Mouse (Mus musculus): ENCODE results near the gene Egfr. TPM values are rescaled to one million over a fixed set of nuclear protein-coding genes. Genes with fewer than 3 reads are reported as not detected.

The Egfr gene
- polyA plus RNA-seq, 1 experiment from 2014 or later: 7.7 TPM

DNA sequence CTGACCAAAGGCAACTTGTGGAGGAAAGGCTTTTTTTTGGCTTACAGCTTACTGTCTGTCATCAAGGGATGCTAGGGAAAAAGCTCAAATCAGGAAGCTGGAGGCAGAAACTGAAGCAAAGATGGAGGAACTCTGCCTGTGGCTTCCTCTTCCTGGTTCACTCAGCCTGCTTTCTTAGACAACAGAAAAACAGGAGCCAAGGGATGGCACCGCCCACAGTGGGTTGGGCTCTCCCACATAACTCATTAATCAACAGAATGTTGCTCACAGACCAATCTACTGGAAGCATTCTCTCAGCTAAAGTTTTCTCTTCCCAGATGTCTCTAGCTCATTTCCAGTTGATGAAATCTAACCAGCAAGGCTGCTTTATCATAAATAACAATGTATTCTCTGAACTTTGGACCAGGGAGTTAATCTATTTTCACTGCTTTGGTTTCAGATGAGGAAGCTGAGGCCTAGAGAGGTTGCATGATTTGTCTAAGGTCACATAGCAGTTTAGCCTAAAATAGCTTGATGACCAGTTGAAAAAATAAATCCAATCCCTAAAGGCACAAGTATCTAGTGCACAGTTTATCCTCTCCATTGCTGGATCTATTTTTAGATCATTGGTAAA is 155.6 kb downstream of the Egfr start:
- no peaks in the 10 kb centered on the region for H3K27me3 ChIP-seq
- no peaks in the 10 kb centered on the region for H3K9me3 ChIP-seq (replicated peaks)
- H3K4me1 ChIP-seq: no peaks in the 10 kb centered on the region
- WGBS: 84% methylated on average over 1 of the region's 1 CpGs
- H3K27ac ChIP-seq: peak overlapping the region; percentile 42; the same call in 1 of the 2 replicates
- H3K36me3 ChIP-seq: peaks cover 17% of the 10 kb centered on the region; the same call in 1 of the 2 replicates
- no peak for ATAC-seq (replicated peaks; ENCODE audit: low FRiP score)
- no peak overlapping the region for H3K9ac ChIP-seq
- H3K4me3 ChIP-seq (replicated peaks): no peak overlapping the region
- H3K4me2 ChIP-seq: no peak overlapping the region

DNA sequence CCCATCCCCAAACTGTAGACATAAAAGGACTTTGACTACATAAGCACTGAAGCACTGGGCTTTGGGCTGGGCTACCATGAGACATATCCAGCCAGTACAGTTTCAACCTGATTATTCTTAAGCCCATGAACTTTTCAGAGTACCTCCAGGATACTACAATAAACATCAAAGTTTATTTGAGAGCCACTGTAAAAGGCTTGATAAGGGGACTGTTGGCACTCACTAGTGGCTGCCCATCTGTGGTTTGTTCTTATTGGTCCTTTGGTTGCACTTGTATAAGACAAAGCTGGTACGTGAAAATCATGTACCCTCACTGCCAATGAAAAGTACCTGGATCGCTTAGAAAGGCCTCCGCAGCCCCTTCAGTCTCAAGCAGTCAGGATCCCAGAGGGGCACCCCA is 162.8 kb downstream of the Egfr start:
- no peaks in the 10 kb centered on the region for H3K27me3 ChIP-seq
- no peaks in the 10 kb centered on the region for H3K4me1 ChIP-seq
- 72% methylated on average over 3 of the region's 3 CpGs for WGBS
- no peak overlapping the region for H3K9ac ChIP-seq
- H3K36me3 ChIP-seq: peaks cover 17% of the 10 kb centered on the region; the same call in 1 of the 2 replicates
- H3K27ac ChIP-seq: no peak overlapping the region
- H3K4me3 ChIP-seq (replicated peaks): no peak overlapping the region
- H3K4me2 ChIP-seq: no peak overlapping the region
- ATAC-seq (replicated peaks; ENCODE audit: low FRiP score): no peak
- no peaks in the 10 kb centered on the region for H3K9me3 ChIP-seq (replicated peaks)

DNA sequence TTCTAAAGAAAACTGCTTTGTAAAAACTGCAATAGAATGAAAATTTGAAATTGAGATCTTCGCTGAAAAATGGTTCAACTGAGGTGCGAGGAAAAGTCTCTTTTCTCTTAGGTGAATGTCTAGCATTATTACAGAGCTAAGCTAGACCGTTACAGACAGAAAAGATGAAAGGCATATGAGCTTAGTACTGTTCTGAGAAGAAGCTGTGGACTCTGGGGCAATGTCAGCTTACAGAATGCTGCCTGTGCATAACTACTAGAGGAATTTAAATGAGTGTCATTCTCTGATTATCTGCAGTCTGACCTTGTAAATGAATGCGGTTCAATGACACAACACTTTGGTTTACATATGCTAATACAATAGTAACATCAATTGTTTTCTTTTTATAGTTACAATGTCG is 163.8 kb downstream of the Egfr start:
- Histone ChIP-seq H3K4me2 (no peak overlapping the region), H3K9me3 (replicated peaks) (no peaks in the 10 kb centered on the region), H3K4me3 (replicated peaks) (no peak overlapping the region), H3K27ac (no peak overlapping the region), H3K36me3 (peaks cover 11% of the 10 kb centered on the region; the same call in 1 of the 2 replicates), H3K27me3 (no peaks in the 10 kb centered on the region), H3K9ac (no peak overlapping the region), H3K4me1 (no peaks in the 10 kb centered on the region)
- WGBS: 84% methylated on average over 5 of the region's 5 CpGs
- ATAC-seq (replicated peaks; ENCODE audit: low FRiP score): no peak

DNA sequence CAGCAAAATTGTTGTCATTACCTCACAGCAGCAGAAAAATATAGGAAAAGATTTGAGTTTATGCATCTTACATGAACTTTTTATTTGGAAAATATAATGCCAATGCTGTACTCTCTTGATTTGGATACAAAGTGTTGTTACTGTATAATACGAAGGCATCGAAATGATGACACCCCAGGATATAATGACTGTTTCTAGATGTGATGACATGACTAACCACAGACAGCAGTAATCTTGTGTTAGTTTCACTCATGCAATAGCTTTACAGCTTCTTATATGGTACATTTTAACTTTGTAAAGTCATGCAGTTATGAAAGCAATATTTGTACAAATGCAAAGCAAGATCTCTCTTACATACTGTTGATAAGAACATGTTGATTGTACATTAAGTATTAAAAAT is 165.5 kb downstream of the Egfr start:
- no peaks in the 10 kb centered on the region for H3K36me3 ChIP-seq
- H3K4me3 ChIP-seq (replicated peaks): no peak overlapping the region
- H3K4me1 ChIP-seq: no peaks in the 10 kb centered on the region
- no peak for ATAC-seq (replicated peaks; ENCODE audit: low FRiP score)
- no peaks in the 10 kb centered on the region for H3K27me3 ChIP-seq
- no peak overlapping the region for H3K27ac ChIP-seq
- H3K9ac ChIP-seq: no peak overlapping the region
- WGBS: 94% methylated on average over 2 of the region's 2 CpGs
- H3K9me3 ChIP-seq (replicated peaks): no peaks in the 10 kb centered on the region
- no peak overlapping the region for H3K4me2 ChIP-seq

DNA sequence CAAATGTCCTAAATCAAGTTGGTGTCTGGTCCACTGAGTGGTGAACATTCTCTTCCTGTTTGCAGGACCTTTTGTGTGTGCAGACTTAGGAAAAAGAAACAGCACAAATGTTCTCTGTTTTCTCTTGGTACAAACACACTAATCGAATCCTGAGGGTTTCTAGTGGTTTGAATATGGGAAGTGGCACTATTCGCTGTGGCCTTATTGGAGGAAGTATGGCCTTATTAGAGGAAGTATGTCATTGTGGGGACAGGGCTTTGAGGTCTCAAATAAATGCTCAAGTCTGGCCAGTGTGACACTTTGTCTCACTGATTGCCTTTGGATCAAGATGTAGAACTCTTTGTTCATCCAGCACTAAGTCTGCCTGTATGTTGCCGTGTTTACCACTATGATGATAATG is 180.2 kb downstream of the Egfr start:
- H3K9me3 ChIP-seq (replicated peaks): no peaks in the 10 kb centered on the region
- no peak for ATAC-seq (replicated peaks; ENCODE audit: low FRiP score)
- H3K9ac ChIP-seq: no peak overlapping the region
- no peak overlapping the region for H3K4me2 ChIP-seq
- no peaks in the 10 kb centered on the region for H3K4me1 ChIP-seq
- H3K27me3 ChIP-seq: no peaks in the 10 kb centered on the region
- H3K27ac ChIP-seq: no peak overlapping the region
- H3K36me3 ChIP-seq: no peaks in the 10 kb centered on the region
- 92% methylated on average over 3 of the region's 3 CpGs for WGBS
- H3K4me3 ChIP-seq (replicated peaks): no peak overlapping the region

DNA sequence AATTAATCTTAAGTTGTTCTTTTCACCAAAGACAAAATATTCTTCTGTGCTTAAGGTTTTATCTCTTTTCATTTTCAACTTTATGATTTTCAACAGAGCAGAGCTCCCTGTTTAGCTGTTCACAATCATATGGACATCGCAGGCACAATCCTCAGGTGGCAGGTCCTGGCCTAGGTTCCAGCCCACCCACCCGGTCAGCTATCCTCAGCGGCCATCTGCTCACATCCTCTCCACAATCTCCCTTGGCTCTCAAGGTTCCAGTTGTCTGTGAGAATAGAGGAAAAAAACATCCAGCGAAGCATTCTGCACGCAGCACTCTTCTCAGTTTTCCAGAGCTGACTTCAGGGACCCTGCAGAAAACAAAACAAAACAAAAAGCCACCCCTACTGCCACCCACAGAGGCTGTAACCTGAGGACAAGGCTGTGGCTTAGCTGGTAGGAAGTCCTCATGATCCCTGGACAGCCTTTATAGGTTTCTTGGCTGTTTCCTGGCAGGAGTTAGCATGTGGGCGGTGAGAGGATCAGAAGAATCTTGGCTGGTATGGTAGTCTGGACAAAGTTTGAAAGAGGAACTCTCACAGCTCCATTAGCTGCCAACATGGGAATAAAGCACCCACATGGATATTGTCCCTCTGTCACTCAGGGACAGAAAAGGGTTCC is 183.7 kb downstream of the Egfr start:
- no peak for ATAC-seq (replicated peaks; ENCODE audit: low FRiP score)
- no peak overlapping the region for H3K4me3 ChIP-seq (replicated peaks)
- no peaks in the 10 kb centered on the region for H3K36me3 ChIP-seq
- no peaks in the 10 kb centered on the region for H3K4me1 ChIP-seq
- no peak overlapping the region for H3K9ac ChIP-seq
- 50% methylated on average over 6 of the region's 6 CpGs for WGBS
- H3K4me2 ChIP-seq: no peak overlapping the region
- no peaks in the 10 kb centered on the region for H3K9me3 ChIP-seq (replicated peaks)
- no peak overlapping the region for H3K27ac ChIP-seq
- no peaks in the 10 kb centered on the region for H3K27me3 ChIP-seq

DNA sequence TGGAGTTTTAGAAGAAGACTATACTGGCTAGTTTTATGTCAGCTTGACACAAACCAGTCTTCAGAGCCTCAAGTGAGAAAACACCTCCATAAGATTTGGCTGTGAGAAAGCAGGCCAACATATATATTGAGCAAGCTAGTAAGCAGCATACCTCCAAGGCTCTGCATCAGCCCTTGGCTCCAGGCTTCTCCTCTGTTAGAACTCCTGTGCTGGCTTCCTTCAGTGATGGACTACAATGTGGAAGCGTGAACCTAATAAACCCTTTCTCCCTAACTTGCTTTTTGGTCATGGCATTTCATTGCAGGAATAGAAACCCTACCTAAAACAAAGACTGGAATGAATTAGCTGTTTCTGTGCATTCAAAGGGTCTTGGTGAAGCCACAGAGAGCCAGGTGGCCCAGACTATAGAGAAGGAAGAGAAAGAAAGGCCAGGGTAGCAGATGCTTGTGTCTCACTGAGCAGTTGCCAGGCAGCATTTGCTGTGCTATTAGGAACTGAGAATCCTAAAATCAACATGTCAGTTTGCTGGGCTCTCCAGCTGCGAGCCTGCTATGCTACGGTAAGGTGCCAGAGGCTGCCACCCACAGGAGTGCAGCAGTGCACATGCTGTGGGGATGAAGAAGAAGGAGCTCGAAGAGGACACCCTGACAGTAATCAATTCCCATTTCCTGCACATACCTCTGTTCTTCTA is 189.2 kb downstream of the Egfr start:
- H3K4me2 ChIP-seq: no peak overlapping the region
- H3K9ac ChIP-seq: no peak overlapping the region

DNA sequence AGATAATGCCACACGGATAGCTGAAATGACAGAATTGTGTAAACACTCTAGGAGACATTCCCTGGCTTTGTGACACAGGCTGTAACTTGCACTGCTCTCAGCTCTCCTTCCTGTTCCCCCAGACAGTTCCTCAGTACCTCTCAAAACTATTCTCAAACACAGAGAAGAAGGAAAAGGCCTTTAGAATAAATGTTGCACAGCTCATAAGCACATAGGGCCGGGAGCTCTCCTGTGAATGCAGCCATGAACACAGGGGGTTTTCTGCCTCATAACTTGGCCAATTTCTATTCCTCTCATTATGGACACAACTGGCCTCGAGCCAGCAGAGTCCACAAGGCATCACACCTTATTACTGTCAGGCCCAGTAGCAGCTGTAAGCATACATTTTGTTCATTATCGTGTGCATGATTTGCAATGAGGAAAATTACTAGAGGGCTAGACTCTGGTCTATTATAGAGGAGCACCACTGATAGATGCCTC is 190.0 kb downstream of the Egfr start:
- Histone ChIP-seq H3K36me3 (no peaks in the 10 kb centered on the region), H3K27ac (no peak overlapping the region), H3K27me3 (no peaks in the 10 kb centered on the region), H3K4me2 (no peak overlapping the region), H3K4me1 (no peaks in the 10 kb centered on the region), H3K4me3 (replicated peaks) (no peak overlapping the region), H3K9me3 (replicated peaks) (no peaks in the 10 kb centered on the region), H3K9ac (no peak overlapping the region)
- 70% methylated on average over 4 of the region's 4 CpGs for WGBS
- no peak for ATAC-seq (replicated peaks; ENCODE audit: low FRiP score)

More for the DNA sequence above, 189.2 kb downstream of the Egfr start:
- ATAC-seq (replicated peaks; ENCODE audit: low FRiP score): no peak
- Histone ChIP-seq H3K4me1 (no peaks in the 10 kb centered on the region), H3K27ac (no peak overlapping the region), H3K36me3 (no peaks in the 10 kb centered on the region), H3K4me3 (replicated peaks) (no peak overlapping the region), H3K27me3 (no peaks in the 10 kb centered on the region), H3K9me3 (replicated peaks) (no peaks in the 10 kb centered on the region)
- WGBS: 82% methylated on average over 4 of the region's 4 CpGs

DNA sequence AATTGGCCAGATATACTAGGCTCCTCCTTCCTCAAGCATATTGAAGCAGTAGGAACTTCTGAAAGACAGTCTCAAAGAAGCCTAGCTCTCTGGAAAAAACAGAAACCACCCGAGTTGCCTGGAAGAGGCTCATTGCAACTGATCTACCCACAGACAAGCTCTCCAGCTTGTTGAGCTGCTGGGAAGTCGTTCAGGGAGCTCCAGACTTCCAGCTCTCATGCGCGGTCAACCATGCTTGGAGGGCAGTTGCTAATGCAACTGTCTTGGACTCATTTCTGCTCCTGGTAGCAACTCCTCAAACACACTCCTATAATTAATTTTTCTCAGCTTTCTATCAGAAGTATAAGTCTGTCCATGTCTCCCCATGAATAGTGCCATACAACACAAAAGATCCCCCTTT is 191.0 kb downstream of the Egfr start:
- ATAC-seq (replicated peaks; ENCODE audit: low FRiP score): no peak
- H3K36me3 ChIP-seq: no peaks in the 10 kb centered on the region
- H3K4me2 ChIP-seq: no peak overlapping the region
- H3K9me3 ChIP-seq (replicated peaks): no peaks in the 10 kb centered on the region
- no peak overlapping the region for H3K4me3 ChIP-seq (replicated peaks)
- H3K27ac ChIP-seq: no peak overlapping the region
- H3K9ac ChIP-seq: no peak overlapping the region
- H3K4me1 ChIP-seq: no peaks in the 10 kb centered on the region
- no peaks in the 10 kb centered on the region for H3K27me3 ChIP-seq
- WGBS: 82% methylated on average over 4 of the region's 4 CpGs

DNA sequence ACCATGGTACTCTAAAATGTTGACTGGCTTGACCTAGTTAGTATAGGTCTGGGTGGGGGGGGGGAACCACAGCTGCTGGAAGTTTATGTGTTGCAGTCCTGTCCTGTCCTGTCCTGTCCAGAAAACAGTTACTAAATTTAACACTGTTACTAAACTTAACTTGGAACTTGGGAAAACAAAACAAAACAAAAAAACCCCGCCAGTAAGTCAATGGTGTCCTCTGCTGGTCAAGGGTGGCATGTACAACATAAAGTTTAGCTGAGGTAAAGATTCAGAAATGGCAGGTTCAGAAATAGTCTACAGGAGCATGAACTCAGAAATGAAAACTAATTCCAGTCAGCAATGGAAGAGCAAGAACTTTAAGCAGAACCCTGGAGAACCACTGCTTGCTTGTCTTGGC is 196.8 kb downstream of the Egfr start:
- Histone ChIP-seq H3K9ac (no peak overlapping the region), H3K27me3 (no peaks in the 10 kb centered on the region), H3K4me3 (replicated peaks) (no peak overlapping the region), H3K4me1 (peaks cover 14% of the 10 kb centered on the region), H3K27ac (no peak overlapping the region), H3K36me3 (peaks cover 6% of the 10 kb centered on the region; the same call in 1 of the 2 replicates), H3K4me2 (no peak overlapping the region), H3K9me3 (replicated peaks) (no peaks in the 10 kb centered on the region)
- no peak for ATAC-seq (replicated peaks; ENCODE audit: low FRiP score)
- WGBS: 20% methylated on average over 1 of the region's 1 CpGs

DNA sequence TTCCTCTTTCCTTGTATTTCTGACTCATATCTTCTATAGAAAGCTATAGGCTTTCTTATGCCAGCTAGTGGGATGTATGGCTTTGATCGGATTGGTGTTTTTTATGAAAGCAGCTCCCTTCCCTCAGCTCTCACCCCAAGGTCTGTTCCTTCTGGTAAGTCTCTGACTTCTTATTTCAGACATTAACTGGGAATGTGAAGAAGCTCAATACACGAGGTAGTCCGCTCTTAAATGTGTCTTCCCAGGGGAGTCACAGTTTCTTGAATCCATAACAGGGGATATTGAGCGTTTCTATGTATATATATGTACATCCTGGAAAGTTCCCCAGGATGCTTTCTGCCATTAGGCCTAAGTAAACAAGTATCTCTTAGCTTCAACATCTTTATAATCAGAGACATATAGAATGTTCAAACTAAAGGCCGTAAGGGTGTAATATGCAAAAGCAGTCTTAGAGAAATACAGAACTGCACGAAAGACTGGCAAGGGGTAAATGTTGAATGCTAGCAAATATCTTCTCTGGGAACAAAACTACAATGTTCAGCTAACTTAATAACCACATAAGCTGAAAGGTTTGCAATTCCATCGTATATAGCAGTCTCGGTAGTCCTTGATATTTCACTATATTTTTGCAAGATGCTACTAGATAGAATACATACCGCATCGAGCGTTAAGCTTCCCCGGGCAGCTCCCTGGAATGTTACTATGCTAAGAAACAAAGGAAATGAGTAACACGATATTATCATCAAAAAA is 198.4 kb downstream of the Egfr start:
- Histone ChIP-seq H3K4me1 (peaks cover 14% of the 10 kb centered on the region), H3K27ac (peak overlapping the region; percentile 28; the same call in 1 of the 2 replicates), H3K9ac (peak overlapping the region; percentile 51), H3K36me3 (peaks cover 6% of the 10 kb centered on the region; the same call in 1 of the 2 replicates), H3K9me3 (replicated peaks) (no peaks in the 10 kb centered on the region), H3K4me3 (replicated peaks) (peak overlapping the region; percentile 62), H3K27me3 (no peaks in the 10 kb centered on the region), H3K4me2 (peak overlapping the region; percentile 84)
- no peak for ATAC-seq (replicated peaks; ENCODE audit: low FRiP score)
- WGBS: 37% methylated on average over 13 of the region's 13 CpGs
